Comparison of ENCODE assay signal across 22 mouse cellular contexts in genomic region chr8:86781094-86781493, GRCm38 (mm10). TPM values are rescaled to one million over a fixed set of nuclear protein-coding genes. Genes with fewer than 3 reads are reported as not detected.
DNase-seq lines count a peak whose midpoint lies in the region; TF ChIP-seq lines count a peak whose summit lies in the region.
"Had no signal": no experiment of that assay in that cellular context is flagged by ENCODE, and none has a peak within 500 bp of the region (broad histone marks: within the 10 kb centered on the region; RNA-seq: fewer than 3 reads in every experiment).

No protein-coding gene starts in this region.

- H3K4me3 ChIP-seq in layer of hippocampus, adult 2 months, result no peak overlapping the region
- H3K4me3 ChIP-seq: embryonic facial prominence, embryonic 13.5 days; embryonic facial prominence, embryonic 15.5 days; erythroblast, embryonic 14.5 days; forebrain, embryonic 10.5 days; forebrain, embryonic 12.5 days had no signal

- peak; percentile 26 for DNase-seq in layer of hippocampus, adult 11-12 months (ENCODE audit: low spot score)
- DNase-seq in layer of hippocampus, postnatal 25 days (ENCODE audit: extremely low spot score in 1 of 2, low spot score in 1 of 2), result no peak
- DNase-seq in layer of hippocampus, adult 2 months (ENCODE audit: low spot score in 2 of 2), result peak; percentile 27 to 38
- no peak for DNase-seq in layer of hippocampus, postnatal 14 days (ENCODE audit: low spot score in 2 of 2)
- peak; percentile 15 for DNase-seq in right cerebral cortex, adult 18-20 months
- DNase-seq in right cerebral cortex, postnatal 14 days, result no peak
- DNase-seq in layer of hippocampus, postnatal 36 days, result peak; percentile 14 to 31
- DNase-seq in cerebellum, postnatal 36 days, result no peak
- DNase-seq: adrenal gland, adult 2 months; adrenal gland, postnatal 10 days; adrenal gland, postnatal 25 days; cerebellum, adult 11-12 months; cerebellum, adult 2 months; cerebellum, adult 9-10 months; cerebellum, postnatal 10 days; cerebellum, postnatal 25 days; embryo, embryonic 11 days had no signal

- no peak for TF ChIP-seq CTCF in layer of hippocampus, adult 2 months (conservative IDR thresholded peaks at IDR 0.05)

- no peak overlapping the region for H3K27ac ChIP-seq in layer of hippocampus, adult 2 months
- H3K27ac ChIP-seq: embryonic facial prominence, embryonic 13.5 days; embryonic facial prominence, embryonic 15.5 days; forebrain, embryonic 10.5 days; forebrain, embryonic 12.5 days had no signal

RNA-seq across cellular contexts. Expression of gene Siah1a, which starts 35.4 kb away (rescaled TPM):
- 10 to 100 TPM; 31.5 to 35.7 TPM for total RNA-seq in layer of hippocampus, postnatal 25 days (2021)
- 10 to 100 TPM; 31.8 to 35.8 TPM for total RNA-seq in layer of hippocampus, adult 2 months (2021)
- 10 to 100 TPM; 30.3 to 34.6 TPM for total RNA-seq in layer of hippocampus, postnatal 14 days (2021)
- total RNA-seq in layer of hippocampus, postnatal 36 days (2021), result 10 to 100 TPM; 31.6 to 34.0 TPM

RNA-seq across cellular contexts. Expression of gene Gm10638, which starts 35.6 kb away (rescaled TPM):
- 1 to 10 TPM; 2.8 to 3.1 TPM for total RNA-seq in layer of hippocampus, postnatal 25 days (2021)
- 1 to 10 TPM; 2.5 to 3.2 TPM for total RNA-seq in layer of hippocampus, adult 2 months (2021)
- total RNA-seq in layer of hippocampus, postnatal 14 days (2021), result 1 to 10 TPM; 3.5 to 5.1 TPM
- 1 to 10 TPM; 2.9 to 3.9 TPM for total RNA-seq in layer of hippocampus, postnatal 36 days (2021)

Comparison
In these comparisons a context has a peak if more than half of its experiments do, and no peak if none do; other contexts are left out.
1. DNase-seq: peak in layer of hippocampus, adult 11-12 months (single experiment), layer of hippocampus, adult 2 months (2 of 2), right cerebral cortex, adult 18-20 months (single experiment) and layer of hippocampus, postnatal 36 days (2 of 2); none in layer of hippocampus, postnatal 25 days (0 of 2), layer of hippocampus, postnatal 14 days (0 of 2), right cerebral cortex, postnatal 14 days (single experiment) and cerebellum, postnatal 36 days (0 of 2).